Mouse (Mus musculus) gastrocnemius, adult 18-20 months (tissue): Measurements from ENCODE around the gene Ptpn14. TPM values are rescaled to one million over a fixed set of nuclear protein-coding genes. Genes with fewer than 3 reads are reported as not detected.

ENCODE experiments used
- DNase-seq: peaks from one replicate; pipeline ENCODE4 v3.0.0; 2021; ENCODE audit warnings: low spot score
- total RNA-seq, 2 experiments: library from RNA; stranded (reverse); gene quantifications; 2 replicates each; pipeline ENCODE4 v1.2.3; 2021

Ptpn14 gene
- total RNA-seq, 2 experiments from 2014 or later: 14.5 to 15.0 TPM

DNA sequence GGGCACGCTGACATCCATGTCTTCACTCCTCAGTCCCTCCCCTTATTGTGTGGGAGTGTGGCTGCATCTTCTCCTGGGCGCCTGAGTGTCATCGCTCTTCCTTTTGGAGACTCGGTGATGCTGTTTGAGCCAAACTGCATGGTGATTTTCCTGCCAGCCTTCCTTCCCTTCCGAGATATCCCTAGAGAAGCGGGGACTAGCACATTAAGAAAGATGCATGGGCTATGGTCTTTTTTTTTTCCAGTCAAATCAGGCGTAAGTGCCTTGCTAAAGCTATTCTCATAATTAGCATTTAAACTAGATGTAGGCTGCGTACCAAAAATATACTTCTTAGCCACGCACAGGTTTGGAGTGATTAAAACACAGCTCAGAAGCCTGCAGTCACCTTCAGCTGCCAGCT is 166.1 kb downstream of the Ptpn14 start:
- no peak for DNase-seq

DNA sequence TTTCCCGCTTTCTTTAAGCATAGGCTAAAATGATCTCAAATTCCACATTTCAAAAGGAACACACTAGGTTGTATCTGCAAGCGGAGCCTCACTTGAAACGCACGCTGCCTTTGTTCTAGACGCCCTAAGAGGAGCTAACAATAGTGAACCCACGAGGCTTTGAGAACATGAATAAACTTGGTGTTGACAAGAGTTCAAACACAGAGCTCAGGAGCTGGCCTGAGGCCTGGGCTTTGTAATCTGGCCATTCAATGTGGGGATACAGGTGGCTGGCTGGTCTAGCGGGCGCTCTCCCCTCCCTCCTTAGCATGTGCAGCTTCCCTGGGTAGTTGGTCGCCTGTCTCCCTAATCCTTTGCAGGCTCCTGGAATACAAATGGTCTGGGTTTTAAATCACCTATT is 169.8 kb downstream of the Ptpn14 start:
- no peak for DNase-seq

- DNase-seq: peak; percentile 57
These were observed 170.6 kb downstream of the Ptpn14 start for GRCm38 (mm10) chr1:189898708-189899107.

DNA sequence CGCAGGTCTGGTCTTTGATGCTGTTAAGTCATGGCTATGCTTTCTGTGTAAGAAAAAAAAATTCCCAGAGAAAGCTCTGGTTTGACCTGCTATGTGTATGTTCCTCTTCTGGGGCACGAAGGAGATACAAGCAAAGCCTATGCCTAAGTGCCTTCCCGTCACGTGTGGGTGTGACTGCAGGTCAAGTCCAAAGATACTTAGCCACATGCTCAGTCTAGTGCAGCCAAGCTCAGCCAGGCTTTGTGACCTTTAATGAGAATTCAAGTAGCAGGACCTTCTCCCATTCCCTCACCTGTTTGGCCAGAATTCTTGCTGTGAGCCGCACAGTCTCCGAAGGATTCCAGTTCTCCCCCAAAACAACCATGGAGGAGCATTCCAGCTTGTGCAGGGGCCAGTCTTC is 171.5 kb downstream of the Ptpn14 start:
- peak; percentile 62 for DNase-seq

GRCm38 (mm10) chr1:189902413-189902812 is 174.3 kb downstream of the Ptpn14 start:
- DNase-seq: peak; percentile 85

GRCm38 (mm10) chr1:189903169-189903568 is 175.1 kb downstream of the Ptpn14 start:
- peak; percentile 43 for DNase-seq

DNA sequence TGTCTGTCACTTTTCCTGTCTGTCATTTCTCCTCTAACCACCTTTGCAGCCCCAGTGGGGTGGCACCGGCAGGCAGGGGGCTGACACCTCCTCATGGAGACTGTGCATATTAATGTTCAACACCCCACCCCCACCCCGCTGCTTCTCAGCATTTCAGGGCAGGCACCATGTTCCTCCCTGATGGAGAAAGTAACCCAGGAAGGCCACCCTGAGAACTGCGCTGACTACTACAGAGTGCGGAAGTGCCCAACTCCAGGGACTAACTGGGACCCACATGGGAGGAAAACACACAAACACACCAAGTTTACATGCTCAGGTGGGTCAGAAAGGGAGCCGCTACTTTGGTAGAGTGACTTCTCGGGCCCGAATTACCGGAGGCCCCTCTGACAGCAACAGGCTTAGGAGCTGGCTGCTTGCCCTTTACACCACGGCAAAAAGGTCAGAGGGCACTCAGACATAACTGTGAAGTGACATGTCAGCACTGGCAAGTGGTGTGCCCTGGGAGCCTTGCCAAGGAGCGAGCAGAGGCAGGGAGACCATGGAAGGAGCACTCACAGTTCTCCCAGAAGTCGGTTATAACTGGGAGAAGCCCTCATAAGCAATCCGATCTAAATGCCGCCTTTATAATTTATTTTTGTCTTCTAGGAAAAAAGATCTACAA is 182.7 kb downstream of the Ptpn14 start:
- peak; percentile 90 for DNase-seq

GRCm38 (mm10) chr1:189913093-189913760 is 185.2 kb downstream of the Ptpn14 start:
- peak; percentile 64 for DNase-seq

GRCm38 (mm10) chr1:189916422-189917125 is 188.5 kb downstream of the Ptpn14 start:
- DNase-seq: no peak

DNA sequence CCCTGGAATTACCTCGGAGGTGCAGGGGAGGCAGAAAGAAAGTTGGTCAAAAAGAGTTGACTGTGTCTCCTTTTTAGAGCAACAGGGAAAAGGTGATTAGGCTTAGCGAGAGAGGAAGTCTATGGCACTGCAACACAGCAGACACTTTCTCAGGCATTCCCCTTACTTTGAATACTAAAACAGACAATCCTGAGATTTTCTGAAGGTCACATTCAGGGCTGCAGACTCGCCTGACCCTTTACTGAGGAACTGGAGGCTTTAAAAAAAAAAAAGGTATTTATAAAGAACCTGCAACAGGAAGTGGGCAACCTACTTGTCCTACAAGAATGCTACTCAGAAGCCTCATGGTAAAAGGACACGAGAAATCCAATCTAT is 189.0 kb downstream of the Ptpn14 start:
- no peak for DNase-seq

DNA sequence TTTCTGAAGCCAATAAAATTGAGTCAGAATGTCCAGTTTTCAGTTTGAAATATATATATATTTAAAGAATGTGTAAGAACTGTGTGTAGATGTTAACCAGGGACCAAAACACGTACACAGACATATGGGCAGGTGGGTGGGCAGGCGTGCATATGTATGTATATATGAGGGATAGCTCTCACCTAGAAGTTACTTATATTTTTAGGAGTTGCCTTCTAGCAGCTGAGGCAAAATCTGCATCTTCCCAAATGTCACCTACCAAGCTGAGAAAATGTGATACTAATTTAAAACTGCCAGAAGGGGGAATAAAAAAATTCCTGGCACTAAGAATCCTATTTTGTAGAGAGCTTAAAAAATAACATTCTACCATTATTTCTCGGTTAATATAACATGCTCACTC is 191.7 kb downstream of the Ptpn14 start:
- DNase-seq: no peak

- peak; percentile 36 for DNase-seq
These were observed 192.9 kb downstream of the Ptpn14 start for GRCm38 (mm10) chr1:189920701-189921567.

DNA sequence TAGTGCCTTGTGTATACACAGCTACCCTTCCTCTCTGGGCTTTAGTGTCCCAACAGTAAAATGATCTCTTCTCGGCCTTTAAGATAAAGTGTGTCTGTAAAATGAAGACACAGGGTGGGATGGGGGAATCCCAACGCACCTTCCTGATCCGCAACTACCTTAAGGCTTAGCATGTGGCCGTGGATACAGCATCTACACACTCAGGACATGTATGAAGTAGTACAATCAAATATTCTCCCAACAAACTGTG is 193.4 kb downstream of the Ptpn14 start:
- no peak for DNase-seq

DNA sequence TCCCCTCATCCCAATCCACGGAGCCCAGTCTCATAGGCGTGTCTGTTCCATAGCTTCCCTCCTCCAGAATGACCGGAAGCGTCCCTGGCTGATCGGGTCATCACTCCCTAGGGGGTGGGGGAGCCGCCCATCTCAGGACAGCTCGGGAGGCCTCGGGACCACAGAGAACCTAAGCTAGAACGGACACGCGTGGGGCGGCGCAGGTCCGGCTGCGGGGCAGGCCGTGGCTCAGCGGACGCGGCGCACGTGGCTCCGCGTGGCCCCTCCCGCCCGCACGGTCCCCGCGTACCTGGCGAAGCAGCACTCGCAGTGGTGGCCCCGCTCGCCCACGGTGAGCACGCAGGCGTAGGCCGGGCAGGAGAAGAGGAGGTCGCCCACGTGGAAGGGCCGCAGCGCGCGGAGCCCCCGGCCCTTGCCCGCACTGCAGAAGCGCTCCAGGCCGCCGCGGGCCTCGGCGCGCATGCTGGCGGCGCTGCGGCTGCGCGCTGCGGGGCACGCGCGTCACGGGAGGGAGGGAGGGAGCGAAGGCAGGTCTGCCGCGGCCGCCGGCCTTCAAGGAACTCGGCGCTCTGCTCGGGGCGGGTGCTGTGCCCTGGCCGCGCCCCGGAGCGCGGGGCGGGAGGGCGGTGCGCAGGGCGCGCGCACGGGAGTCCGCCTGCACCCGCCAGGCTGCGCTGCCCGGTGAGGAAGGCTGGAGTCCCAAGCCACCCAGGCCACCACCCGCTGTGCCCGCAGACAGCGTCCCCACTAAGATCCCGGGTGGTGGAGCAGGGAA is 193.9 kb downstream of the Ptpn14 start, which contains the start of gene Smyd2:
Gene Smyd2 (minus strand): TSS at position 546 of the 775 bp plus-strand sequence.
- DNase-seq: peak; percentile 69

GRCm38 (mm10) chr1:189922721-189923120 is 194.7 kb downstream of the Ptpn14 start:
- DNase-seq: peak; percentile 71

DNA sequence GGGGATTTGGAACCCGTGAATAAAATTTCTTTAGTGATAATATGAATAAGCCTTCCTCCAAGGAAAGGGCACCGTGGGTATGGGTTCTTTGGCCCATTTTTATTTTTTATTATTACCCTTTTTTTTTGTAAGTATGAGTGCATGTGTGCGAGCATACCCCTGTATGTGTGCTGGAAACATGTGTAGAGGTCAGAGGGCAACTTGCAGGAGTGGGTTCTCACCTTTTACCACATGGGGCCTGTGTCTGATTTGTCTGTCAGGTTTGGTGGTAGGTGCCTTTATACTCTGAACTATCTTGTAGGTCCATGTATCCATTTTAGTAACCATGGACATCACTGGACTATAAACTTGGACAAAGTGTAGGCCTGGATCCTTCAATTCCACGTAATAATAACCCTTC is 195.1 kb downstream of the Ptpn14 start:
- DNase-seq: no peak

DNA sequence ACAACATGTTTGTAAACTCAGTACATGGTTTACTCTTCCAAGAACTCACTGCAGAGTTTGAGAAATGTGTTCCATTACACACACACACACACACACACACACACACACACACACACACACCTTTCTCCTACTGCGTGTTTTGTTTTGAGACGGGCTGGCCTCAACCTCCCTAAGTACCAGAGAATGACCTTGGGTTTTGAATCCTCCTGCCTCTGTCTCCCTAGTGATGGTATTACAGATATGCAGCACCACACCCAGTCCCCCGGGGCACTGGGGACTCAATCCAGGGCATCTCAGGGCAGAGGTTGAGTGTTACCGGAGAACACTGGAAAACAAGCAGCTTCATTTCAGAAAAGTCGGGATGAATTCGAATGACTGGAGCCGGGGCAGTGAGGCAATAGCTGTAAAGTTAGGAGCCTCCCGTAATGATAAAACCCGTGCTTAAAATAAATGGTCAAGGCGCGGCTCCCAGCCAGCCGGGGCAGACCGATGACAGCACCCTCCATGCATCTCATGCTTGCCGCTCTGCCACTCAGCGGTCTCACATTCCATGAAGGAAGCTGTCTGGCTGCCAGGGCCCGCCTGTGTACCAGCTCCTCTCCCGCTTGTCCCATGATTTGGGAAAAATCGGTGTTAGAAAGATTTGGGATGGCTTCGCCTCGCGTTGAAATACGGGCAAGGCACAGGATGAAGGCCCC is 196.0 kb downstream of the Ptpn14 start:
- DNase-seq: peak; percentile 87

DNA sequence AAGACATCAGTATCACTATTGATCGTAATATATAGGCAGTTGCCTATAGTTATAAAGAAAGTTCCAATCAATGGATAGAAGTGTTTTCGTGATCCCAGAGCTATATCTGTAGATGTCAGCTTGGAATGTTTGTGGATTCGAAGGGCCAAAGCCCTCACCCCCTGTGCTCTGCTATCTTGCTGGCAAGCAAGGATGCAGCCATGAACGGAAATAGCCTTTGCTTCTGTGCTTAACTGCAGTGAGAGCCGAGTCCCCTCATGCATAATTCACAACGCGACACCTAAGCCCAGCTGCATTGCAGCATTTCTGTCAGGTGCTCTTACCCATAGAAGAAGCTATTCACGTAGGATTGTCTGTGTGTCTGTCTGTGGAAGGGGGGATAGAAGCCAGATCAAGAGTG is 198.2 kb downstream of the Ptpn14 start:
- no peak for DNase-seq
